Comparison of ENCODE assay signal across 8 mouse cellular contexts in the genomic region with DNA sequence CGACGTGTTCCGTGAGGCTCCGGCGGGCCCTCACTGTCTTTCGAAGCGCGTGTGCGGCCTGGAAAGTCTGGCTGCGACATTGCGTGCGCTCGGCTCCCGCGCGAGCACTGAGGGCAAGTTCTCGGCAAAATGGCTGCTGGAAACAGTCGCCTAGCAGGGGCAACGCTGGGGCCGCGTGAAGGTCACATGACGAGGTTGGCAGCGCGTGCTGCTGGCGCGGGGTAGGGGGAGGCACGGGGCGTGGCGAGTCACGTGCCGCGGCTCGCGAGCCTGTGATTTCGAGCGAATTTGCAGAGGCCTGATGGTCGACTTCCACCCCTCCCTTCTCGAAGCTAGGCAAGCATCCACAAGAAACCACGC. TPM values are rescaled to one million over a fixed set of nuclear protein-coding genes. Genes with fewer than 3 reads are reported as not detected.
DNase-seq lines count a peak whose midpoint lies in the region; ATAC-seq lines count a peak whose summit lies in the region.

No protein-coding gene starts in this region.

- peak overlapping the region; percentile 46 for H3K9ac ChIP-seq in lung, embryonic 15.5 days

- no peaks in the 10 kb centered on the region for H3K9me3 ChIP-seq in lung, embryonic 15.5 days

- WGBS in lung, embryonic 15.5 days, result 1% methylated on average over 39 of the region's 39 CpGs

- no peaks in the 10 kb centered on the region for H3K27me3 ChIP-seq in lung, embryonic 15.5 days

- peaks cover 12% of the 10 kb centered on the region for H3K4me1 ChIP-seq in lung, embryonic 15.5 days

- H3K36me3 ChIP-seq in lung, embryonic 15.5 days, result no peaks in the 10 kb centered on the region

- ATAC-seq in frontal cortex, adult (ENCODE audit: low TSS enrichment), result peak; percentile 66
- ATAC-seq in hematopoietic stem cell, adult 5-6 weeks (replicated peaks in 1 of 2; ENCODE audit: insufficient read depth in 1 of 2, low FRiP score in 2 of 2, low TSS enrichment in 1 of 2, low read depth in 1 of 2, poor library complexity in 2 of 2, severe bottlenecking in 2 of 2), result peak; percentile 69 to 80
- ATAC-seq in lung, embryonic 15.5 days (ENCODE audit: borderline replicate concordance, extremely low read depth, low FRiP score, low TSS enrichment), result peak; percentile 94
- peak; percentile 50 for ATAC-seq in neutrophil, adult 5-6 weeks (ENCODE audit: extremely low read depth, insufficient number of reproducible peaks, low FRiP score, poor library complexity, severe bottlenecking)

- peak overlapping the region; percentile 11; the same call in 1 of the 2 replicates for H3K27ac ChIP-seq in lung, embryonic 15.5 days

- peak; percentile 76 for DNase-seq in MEL-GATA-1-ER (ENCODE audit: extremely low read depth, low read depth)
- peak; percentile 88 for DNase-seq in cerebellum, adult 8-10 months
- DNase-seq in layer of hippocampus, adult 9-10 months (ENCODE audit: low spot score), result peak; percentile 71
- peak; percentile 77 to 79 for DNase-seq in thymus, adult 18-20 months

- peak overlapping the region; percentile 51 for H3K4me3 ChIP-seq in lung, embryonic 15.5 days

- peak overlapping the region; percentile 100 for H3K4me2 ChIP-seq in lung, embryonic 15.5 days

RNA-seq across cellular contexts. Expression of a gene that starts 23.9 kb away (rescaled TPM):
- 101 and 124 TPM in 2 replicates for total RNA-seq in hematopoietic stem cell, adult 5-6 weeks (2017)
- polyA plus RNA-seq in lung, embryonic 15.5 days (2015; fragmentation: Nextera tagmentation; extraction: Ambion mirVana), result 22.8 and 27.5 TPM in 2 replicates
- 106 and 110 TPM in 2 replicates for total RNA-seq in neutrophil, adult 5-6 weeks (2017)

Comparison
In these comparisons a context has a peak if more than half of its experiments do, and no peak if none do; other contexts are left out.
1. Peak in every context shown above with its lines: DNase-seq, ATAC-seq, H3K4me3 ChIP-seq and H3K27ac ChIP-seq.